Mouse (Mus musculus): ENCODE measurements around the gene Gm20716.
A peak's percentile ranks its signal among the peaks of the same experiment; 100 is the strongest.

The Gm20716 gene

GRCm38 (mm10) chr2:168229116-168230025, 793 bp downstream of the Gm20716 start:
- peak; percentile 59 for DNase-seq (ENCODE audit: inconsistent ontology term)

DNA sequence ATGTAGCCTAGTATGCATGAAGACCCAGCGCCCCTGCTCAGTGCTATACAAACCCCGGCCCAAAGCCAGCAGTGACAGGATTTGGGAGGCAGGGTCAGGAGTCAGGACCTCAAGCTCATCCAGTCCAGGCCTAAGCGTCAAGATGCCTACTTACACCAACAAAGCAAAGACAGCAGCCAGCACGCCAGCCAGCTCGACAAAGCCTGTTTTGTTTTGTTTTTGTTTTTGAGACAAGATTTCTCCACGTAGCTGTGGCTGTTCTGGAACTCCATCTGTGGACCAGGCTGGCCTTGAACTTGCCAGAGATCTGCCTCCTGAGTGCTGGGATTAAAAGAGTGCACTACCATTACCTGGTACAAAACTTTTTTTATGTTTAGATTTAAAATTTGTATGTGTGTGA, 6.8 kb downstream of the Gm20716 start:
- no peak for DNase-seq (ENCODE audit: inconsistent ontology term)

GRCm38 (mm10) chr2:168213788-168214397, 16.3 kb downstream of the Gm20716 start:
- DNase-seq (ENCODE audit: inconsistent ontology term): no peak

- DNase-seq (ENCODE audit: inconsistent ontology term): no peak
These were observed 22.3 kb downstream of the Gm20716 start for GRCm38 (mm10) chr2:168207883-168208282.

- peak; percentile 97 for DNase-seq (ENCODE audit: inconsistent ontology term)
These were observed 23.2 kb downstream of the Gm20716 start, which contains the start of gene Adnp for GRCm38 (mm10) chr2:168206725-168207644. Adnp (minus strand) TSS chr2:168207112.

- peak; percentile 36 for DNase-seq (ENCODE audit: inconsistent ontology term)
These were observed 24.2 kb downstream of the Gm20716 start for GRCm38 (mm10) chr2:168205681-168206631.

- peak; percentile 88 for DNase-seq (ENCODE audit: inconsistent ontology term)
These were observed 24.9 kb downstream of the Gm20716 start for GRCm38 (mm10) chr2:168205265-168205664.

GRCm38 (mm10) chr2:168204476-168204999, 25.6 kb downstream of the Gm20716 start:
- DNase-seq (ENCODE audit: inconsistent ontology term): no peak

- DNase-seq (ENCODE audit: inconsistent ontology term): no peak
These were observed 30.0 kb downstream of the Gm20716 start for GRCm38 (mm10) chr2:168200014-168200691.

GRCm38 (mm10) chr2:168199476-168199875, 30.7 kb downstream of the Gm20716 start:
- DNase-seq (ENCODE audit: inconsistent ontology term): no peak

DNA sequence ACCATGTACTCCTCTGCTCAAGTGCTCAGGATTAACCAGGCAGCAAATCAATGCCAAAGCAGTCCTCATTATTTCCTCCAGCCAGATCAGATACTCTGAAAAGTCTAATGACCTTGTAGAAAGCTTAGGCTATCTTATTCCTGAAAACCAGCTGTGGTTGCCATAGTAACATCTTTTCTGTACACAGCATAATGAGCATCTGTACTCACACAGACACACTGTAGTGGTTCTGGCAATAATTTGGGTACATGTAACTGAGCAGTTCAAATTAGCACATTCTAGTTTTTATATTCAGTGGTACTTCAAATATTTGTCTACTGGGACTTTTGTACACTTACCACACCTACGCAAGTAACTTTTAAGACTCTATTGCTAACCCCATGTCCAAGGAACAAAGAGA, 31.7 kb downstream of the Gm20716 start:
- DNase-seq (ENCODE audit: inconsistent ontology term): no peak

GRCm38 (mm10) chr2:168195721-168196120, 34.4 kb downstream of the Gm20716 start:
- no peak for DNase-seq (ENCODE audit: inconsistent ontology term)

DNA sequence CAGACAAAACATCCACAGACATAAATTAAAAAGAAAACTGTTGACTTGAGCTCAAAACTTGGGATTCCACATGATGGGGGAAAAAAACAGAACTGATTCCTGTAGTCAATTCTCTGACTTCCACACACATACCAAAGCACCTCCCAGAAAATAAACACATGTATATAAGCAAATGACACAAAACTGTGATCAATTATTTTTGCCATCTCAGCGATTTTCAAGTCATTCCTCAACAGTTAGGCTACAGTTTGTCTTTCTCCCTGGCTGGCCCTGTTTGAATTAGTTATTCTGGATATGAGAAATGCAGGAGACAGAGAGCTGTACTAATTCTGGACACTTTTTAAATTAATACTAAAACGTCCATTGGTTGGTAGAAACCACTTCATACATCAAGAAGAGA, 36.5 kb downstream of the Gm20716 start:
- no peak for DNase-seq (ENCODE audit: inconsistent ontology term)

DNA sequence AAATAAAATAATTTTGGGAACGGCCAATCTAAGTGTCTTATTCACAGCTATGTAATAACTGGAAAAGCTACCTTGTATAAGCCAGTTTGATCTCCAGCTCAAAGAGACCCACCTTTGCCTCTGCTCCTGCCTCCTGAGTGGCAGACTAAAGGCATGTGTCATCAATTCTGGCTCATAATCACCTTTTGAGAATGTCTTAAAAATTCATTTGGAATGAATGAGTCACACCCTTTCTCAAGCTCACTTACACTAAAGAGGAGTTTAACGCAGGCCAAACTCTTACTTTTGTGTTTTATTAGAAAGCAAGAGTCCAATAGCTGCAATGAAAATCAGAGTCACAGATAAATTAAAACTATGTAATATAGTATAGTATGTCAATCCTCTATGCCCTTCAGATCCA, 38.3 kb downstream of the Gm20716 start:
- DNase-seq (ENCODE audit: inconsistent ontology term): peak; percentile 52

DNA sequence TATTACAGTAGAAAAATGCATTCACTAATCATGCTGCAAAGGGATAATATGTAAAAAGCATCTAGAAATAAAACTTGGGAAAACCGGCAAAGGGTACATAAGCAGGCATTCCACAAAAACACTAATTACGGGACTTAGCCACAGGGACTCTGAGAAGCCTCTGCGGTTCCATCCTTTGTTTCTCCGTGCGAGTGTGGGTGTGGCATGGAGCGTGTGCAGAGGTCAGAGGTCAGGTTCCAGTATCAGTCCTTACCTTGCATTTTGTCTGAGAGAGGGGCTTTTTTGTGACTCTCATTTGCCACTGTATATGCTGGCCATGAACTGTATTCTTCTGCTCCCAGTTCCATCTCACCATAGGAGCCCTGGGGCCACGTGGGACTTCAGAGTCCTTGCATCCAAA, 54.2 kb downstream of the Gm20716 start:
- DNase-seq (ENCODE audit: inconsistent ontology term): no peak

GRCm38 (mm10) chr2:168170167-168170685, 59.9 kb downstream of the Gm20716 start:
- DNase-seq (ENCODE audit: inconsistent ontology term): peak; percentile 74

GRCm38 (mm10) chr2:168169800-168170113, 60.4 kb downstream of the Gm20716 start:
- DNase-seq (ENCODE audit: inconsistent ontology term): no peak

- DNase-seq (ENCODE audit: inconsistent ontology term): peak; percentile 44
These were observed 61.0 kb downstream of the Gm20716 start for GRCm38 (mm10) chr2:168168892-168169799.

GRCm38 (mm10) chr2:168167781-168168180, 62.4 kb downstream of the Gm20716 start:
- DNase-seq (ENCODE audit: inconsistent ontology term): peak; percentile 70

Data from Muller cell, postnatal 12 days (primary cell).